Mouse (Mus musculus) liver, embryonic 14.5 days (tissue): ENCODE measurements around the gene D5Ertd579e. TPM values are rescaled to one million over a fixed set of nuclear protein-coding genes. Genes with fewer than 3 reads are reported as not detected.

Experiments used
- ATAC-seq: fragments of 200-750 bp; cut with Nextera tagmentation; 2 replicates; pipeline ENCODE4 v1.8.0; 2017; ENCODE audit warnings: moderate number of reproducible peaks, mild to moderate bottlenecking, moderate library complexity; ENCODE audit not compliant: insufficient read depth
- DNase-seq, 3 experiments: peaks; one replicate each; pipeline ENCODE4 v3.0.0-alpha.2; 2012 to 2013; ENCODE audit warnings: low read depth in 3 of 3, low spot score in 3 of 3
- H3K27ac ChIP-seq: fragments of 300-500 bp; sonication (generic); 2 replicates; pipeline ENCODE4 v1.5.1; 2014; ENCODE audit warnings: moderate library complexity, mild to moderate bottlenecking, control low read depth, inconsistent platforms
- H3K27me3 ChIP-seq: fragments of 300-500 bp; sonication (generic); 2 replicates; pipeline ENCODE4 v1.6.1; 2014; ENCODE audit warnings: mild to moderate bottlenecking, low read length, moderate library complexity; ENCODE audit not compliant: control insufficient read depth, insufficient read depth
- H3K36me3 ChIP-seq: fragments of 300-500 bp; sonication (generic); replicated peaks from 2 replicates; pipeline ENCODE4 v1.6.1; 2014; ENCODE audit warnings: low read depth; ENCODE audit not compliant: control insufficient read depth, insufficient read depth
- H3K4me1 ChIP-seq, 2 experiments: fragments of 200-500 bp in 1 of 2; fragments of 300-500 bp in 1 of 2; sonication (generic) in 1 of 2; replicated peaks; 2 replicates each; pipeline ENCODE4 v1.6.1; 2012 to 2014; ENCODE audit warnings: antibody characterized with exemption in 1 of 2, inconsistent platforms in 1 of 2, low read length in 1 of 2; ENCODE audit not compliant: control insufficient read depth in 2 of 2, insufficient read depth in 2 of 2
- H3K4me2 ChIP-seq: fragments of 300-500 bp; sonication (generic); 2 replicates; pipeline ENCODE4 v1.6.1; 2014; ENCODE audit warnings: low read depth, mild to moderate bottlenecking, control low read depth, moderate library complexity
- H3K4me3 ChIP-seq, 2 experiments: fragments of 200-500 bp in 1 of 2; fragments of 300-500 bp in 1 of 2; sonication (generic) in 1 of 2; 2 replicates each; pipeline ENCODE4 v1.5.1; 2012 to 2014; ENCODE audit warnings: low read depth in 2 of 2, low read length in 2 of 2, mild to moderate bottlenecking in 2 of 2, control low read depth in 1 of 2, inconsistent platforms in 1 of 2, moderate library complexity in 1 of 2; ENCODE audit not compliant: insufficient read depth in 1 of 2
- H3K9ac ChIP-seq: fragments of 300-500 bp; sonication (generic); replicated peaks from 2 replicates; pipeline ENCODE4 v1.6.1; 2014; ENCODE audit warnings: mild to moderate bottlenecking, control low read depth, moderate library complexity
- H3K9me3 ChIP-seq: fragments of 300-500 bp; sonication (generic); 2 replicates; pipeline ENCODE4 v1.6.1; 2016; ENCODE audit warnings: low read length, mixed read lengths; ENCODE audit not compliant: control insufficient read depth
- CTCF ChIP-seq: IDR thresholded peaks from 2 replicates; pipeline ENCODE4 v1.5.1; 2016; ENCODE audit warnings: antibody characterized with exemption, low read depth, control low read depth
- EP300 ChIP-seq: IDR thresholded peaks from 2 replicates; pipeline ENCODE4 v1.6.1; 2016; ENCODE audit warnings: antibody characterized with exemption, low read depth
- WGBS: fragments of 180-500 bp; shearing (Covaris S2); extraction: QIAGEN DNeasy Blood & Tissue Kit; methylation state at CpG from one replicate; pipeline ENCODE4 v1.1.7; 2014; ENCODE audit not compliant: insufficient replicate concordance; 5-methylcytosine and 5-hydroxymethylcytosine counted together
- polyA plus RNA-seq, 2 experiments: library from polyadenylated mRNA; depleted of rRNA in 1 of 2; stranded (reverse) in 1 of 2; unstranded in 1 of 2; fragments of >200 nt; fragmentation: Nextera tagmentation in 1 of 2; extraction: Ambion mirVana in 1 of 2; gene quantifications; 2 replicates each; pipeline versions ENCODE4 v1.2.1 to v1.2.3; 2012 to 2014

Gene D5Ertd579e
- polyA plus RNA-seq (2012; rRNA removed): 13.9 and 16.2 TPM in 2 replicates
- polyA plus RNA-seq (2014; fragmentation: Nextera tagmentation; extraction: Ambion mirVana): 22.7 and 24.1 TPM in 2 replicates

DNA sequence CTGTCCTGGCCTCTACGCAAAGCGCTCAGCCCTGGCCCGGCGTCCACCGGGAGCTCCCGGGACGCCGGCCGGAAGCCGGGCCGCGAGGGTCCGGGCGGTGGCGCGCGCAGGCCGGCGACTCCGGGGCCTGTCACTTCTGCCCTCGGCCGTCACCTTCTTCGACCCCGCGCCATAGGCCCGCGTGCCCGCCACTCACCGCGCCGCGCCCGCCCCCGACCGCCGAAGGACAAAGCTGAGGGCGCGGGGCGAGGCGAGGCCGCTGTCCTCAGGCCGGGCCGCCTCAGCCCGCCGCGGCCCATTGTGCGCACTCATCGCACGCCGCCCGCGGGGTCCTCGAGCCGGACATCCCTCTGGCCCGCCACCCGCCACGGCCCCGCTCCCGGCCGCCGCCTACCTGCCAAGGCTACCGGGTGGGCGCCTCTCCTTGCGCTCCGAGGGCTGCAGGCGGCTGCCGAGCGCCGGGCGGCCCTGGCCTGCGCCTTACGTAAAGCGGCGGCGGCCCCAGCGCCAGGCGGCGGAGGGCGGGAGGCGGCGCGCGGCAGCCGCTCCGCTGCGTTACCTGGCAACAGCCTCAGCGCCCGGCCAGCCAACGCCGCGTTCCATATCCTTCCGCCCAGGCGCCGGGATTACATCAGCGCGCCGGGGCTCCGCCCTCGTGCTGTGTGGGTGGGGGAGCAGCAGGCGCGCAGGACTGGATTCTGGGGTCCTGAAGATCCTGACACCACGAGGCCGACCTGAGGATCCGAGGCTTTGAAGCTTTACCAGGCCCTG, at the start of gene D5Ertd579e:
Gene D5Ertd579e (minus strand): TSS at position 564 of the 771 bp plus-strand sequence.
- Histone ChIP-seq H3K27me3 (no peaks in the 10 kb centered on the region), H3K9ac (peak within 1 kb of the TSS; percentile 93), H3K9me3 (no peaks in the 10 kb centered on the region), H3K4me2 (peak within 1 kb of the TSS; percentile 82), H3K4me3 (peak within 1 kb of the TSS; percentile 86 to 97), H3K4me1 (peaks cover 30 to 46% of the 10 kb centered on the region in 2 experiments), H3K27ac (peak within 1 kb of the TSS; percentile 79), H3K36me3 (peaks cover 7% of the 10 kb centered on the region)
- TF ChIP-seq CTCF (no peak), EP300 (peak; percentile 31; the same call in 1 of the 2 replicates)
- DNase-seq (peak; percentile 79 to 89 (median 85)), ATAC-seq (peak; percentile 92)
- WGBS: under 1% methylated on average over 89 of the region's 104 CpGs

DNA sequence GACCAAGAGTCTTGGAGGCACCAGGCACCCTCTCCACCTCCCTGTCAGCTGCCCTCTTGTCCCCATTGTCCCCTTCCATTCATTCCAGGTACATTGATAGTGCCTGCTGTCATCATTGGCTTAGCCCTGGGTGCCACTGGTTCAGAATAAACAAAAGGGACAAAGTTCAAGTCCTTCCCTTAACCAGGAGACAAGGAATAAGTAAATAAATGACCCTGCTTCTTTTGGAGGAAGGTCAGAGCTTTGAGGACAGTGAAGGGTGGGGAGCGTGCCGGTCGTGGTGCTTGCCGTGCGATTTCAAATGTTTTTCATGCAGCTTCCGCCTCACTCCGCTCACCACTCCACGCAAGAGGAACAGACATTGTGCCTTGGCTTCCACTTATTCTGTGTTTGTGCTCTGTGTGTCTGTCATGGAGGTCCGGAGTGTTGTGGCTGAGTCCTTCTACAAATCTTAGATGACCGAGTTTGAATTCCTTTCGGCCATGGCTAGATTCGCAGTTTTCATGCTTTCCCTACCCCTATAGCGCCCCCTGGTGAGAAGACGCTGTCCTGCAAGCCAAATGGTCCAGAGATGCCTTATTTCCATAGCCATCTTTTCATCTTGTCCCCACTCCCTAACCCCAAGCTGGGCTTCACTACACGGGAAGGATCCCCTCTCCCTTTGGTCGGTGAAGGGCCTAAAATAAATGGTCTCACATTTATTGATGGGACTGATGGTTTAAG, 46.5 kb upstream of the D5Ertd579e start:
- H3K27ac ChIP-seq: no peak overlapping the region
- no peak overlapping the region for H3K9ac ChIP-seq
- H3K27me3 ChIP-seq: no peaks in the 10 kb centered on the region
- peaks cover 3% of the 10 kb centered on the region for H3K36me3 ChIP-seq
- H3K4me2 ChIP-seq: peak overlapping the region; percentile 53
- 41% methylated on average over 16 of the region's 16 CpGs for WGBS
- H3K4me3 ChIP-seq: no peak overlapping the region; a peak in 1 of 4 replicates
- peaks cover 30 to 38% of the 10 kb centered on the region in 2 experiments for H3K4me1 ChIP-seq
- TF ChIP-seq EP300 (no peak), CTCF (peak; percentile 98)
- no peaks in the 10 kb centered on the region for H3K9me3 ChIP-seq
- ATAC-seq (no peak), DNase-seq (peak in 1 of 3 experiments; percentile 56)

- 64% methylated on average over 4 of the region's 4 CpGs for WGBS
- H3K27me3 ChIP-seq: no peaks in the 10 kb centered on the region
- no peak overlapping the region for H3K9ac ChIP-seq
- peak overlapping the region; percentile 34; the same call in 1 of the 2 replicates for H3K27ac ChIP-seq
- ATAC-seq (no peak), DNase-seq (no peak)
- H3K36me3 ChIP-seq: no peaks in the 10 kb centered on the region
- H3K9me3 ChIP-seq: no peaks in the 10 kb centered on the region
- no peak overlapping the region for H3K4me2 ChIP-seq
- H3K4me1 ChIP-seq: peaks cover 46 to 55% of the 10 kb centered on the region in 2 experiments
- TF ChIP-seq CTCF (peak; percentile 94), EP300 (no peak)
- no peak overlapping the region for H3K4me3 ChIP-seq
These were observed 44.0 kb upstream of the D5Ertd579e start for GRCm38 (mm10) chr5:36739829-36740228.

DNA sequence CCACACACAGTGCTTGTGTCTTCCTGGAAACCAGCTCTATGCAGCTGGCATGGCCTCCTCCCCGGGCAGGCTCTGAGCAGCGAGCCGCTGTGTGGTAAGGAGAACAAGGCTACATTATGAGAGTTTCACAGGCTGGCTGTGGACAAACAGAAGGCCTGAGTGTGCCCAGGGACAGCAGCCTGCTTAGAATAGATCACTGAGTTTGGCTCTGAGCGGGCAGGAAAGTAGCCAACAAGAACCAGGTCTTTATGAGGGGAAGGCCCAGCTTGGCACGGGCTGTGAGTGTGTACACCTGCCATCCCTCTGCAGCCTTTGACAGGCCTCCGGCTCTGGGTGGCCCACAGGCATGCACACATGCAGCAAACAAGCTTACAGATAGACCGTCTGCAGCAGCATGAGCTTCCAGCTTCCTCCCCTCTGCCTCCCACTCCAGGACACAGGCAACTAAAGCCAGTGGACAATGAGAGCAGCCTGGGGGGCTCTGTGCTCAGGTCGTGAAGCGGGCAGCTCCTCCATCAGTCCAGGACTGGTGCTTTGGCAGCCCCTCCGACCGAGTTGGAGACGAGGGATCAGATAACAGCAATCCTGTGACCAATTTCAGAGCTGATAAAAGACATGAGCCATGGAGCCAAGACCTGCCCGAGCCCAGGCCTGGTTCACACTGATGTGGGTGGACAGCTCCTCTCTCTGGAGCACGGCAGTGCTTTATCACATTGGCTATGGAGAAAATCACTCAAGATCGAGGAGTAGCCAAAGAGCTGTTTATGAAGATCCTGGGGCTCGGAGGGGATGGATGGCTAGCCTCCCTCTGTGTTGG, 43.2 kb upstream of the D5Ertd579e start:
- Histone ChIP-seq H3K27ac (peak overlapping the region; percentile 63), H3K4me3 (no peak overlapping the region)

More for the DNA sequence above, 43.2 kb upstream of the D5Ertd579e start:
- peaks cover 52 to 59% of the 10 kb centered on the region in 2 experiments for H3K4me1 ChIP-seq
- DNase-seq (no peak), ATAC-seq (no peak)
- 62% methylated on average over 16 of the region's 16 CpGs for WGBS
- H3K4me2 ChIP-seq: no peak overlapping the region; the same call in 1 of the 2 replicates
- H3K9ac ChIP-seq: peak overlapping the region; percentile 20; the same call in 1 of the 2 replicates
- TF ChIP-seq EP300 (no peak), CTCF (no peak)
- no peaks in the 10 kb centered on the region for H3K27me3 ChIP-seq
- H3K36me3 ChIP-seq: no peaks in the 10 kb centered on the region
- H3K9me3 ChIP-seq: no peaks in the 10 kb centered on the region
